Mouse (Mus musculus) stomach, embryonic 14.5 days (tissue): Measurements from ENCODE around the gene Ctdsp1. TPM values are rescaled to one million over a fixed set of nuclear protein-coding genes. Genes with fewer than 3 reads are reported as not detected.

Experiments
- ATAC-seq: fragments of 200-750 bp; cut with Nextera tagmentation; 2 replicates; pipeline ENCODE4 v1.8.0; 2017; ENCODE audit warnings: low read depth, moderate TSS enrichment; ENCODE audit not compliant: insufficient number of reproducible peaks, insufficient read depth, low FRiP score
- H3K27ac ChIP-seq: fragments of 300-500 bp; sonication (generic); 2 replicates; pipeline ENCODE4 v1.5.1; 2014; ENCODE audit warnings: mild to moderate bottlenecking, low read length, moderate library complexity, mixed read lengths
- H3K27me3 ChIP-seq: fragments of 300-500 bp; sonication (generic); 2 replicates; pipeline ENCODE4 v1.6.1; 2014; ENCODE audit warnings: low read length, control low read depth, mixed read lengths; ENCODE audit not compliant: control insufficient read depth, insufficient read depth
- H3K36me3 ChIP-seq: fragments of 300-500 bp; sonication (generic); 2 replicates; pipeline ENCODE4 v1.6.1; 2014; ENCODE audit warnings: mild to moderate bottlenecking, control low read depth, low read length, moderate library complexity, mixed read lengths; ENCODE audit not compliant: control insufficient read depth, insufficient read depth
- H3K4me1 ChIP-seq: fragments of 300-500 bp; sonication (generic); 2 replicates; pipeline ENCODE4 v1.6.1; 2014; ENCODE audit warnings: low read length, control low read depth, mixed read lengths; ENCODE audit not compliant: control insufficient read depth, insufficient read depth
- H3K4me2 ChIP-seq: fragments of 300-500 bp; sonication (generic); replicated peaks from 2 replicates; pipeline ENCODE4 v1.6.1; 2014; ENCODE audit warnings: low read depth, low read length, control low read depth
- H3K4me3 ChIP-seq: fragments of 300-500 bp; sonication (generic); 2 replicates; pipeline ENCODE4 v1.5.1; 2014; ENCODE audit warnings: low read depth, low read length, control low read depth
- H3K9ac ChIP-seq: fragments of 300-500 bp; sonication (generic); replicated peaks from 2 replicates; pipeline ENCODE4 v1.6.1; 2014; ENCODE audit warnings: low read depth, mild to moderate bottlenecking, control low read depth, low read length, moderate library complexity, mixed read lengths
- H3K9me3 ChIP-seq: fragments of 300-500 bp; sonication (generic); 2 replicates; pipeline ENCODE4 v1.6.1; 2016; ENCODE audit warnings: low read depth, low read length, control low read depth; ENCODE audit not compliant: control insufficient read depth
- WGBS: fragments of 180-500 bp; shearing (Covaris S2); extraction: QIAGEN DNeasy Blood & Tissue Kit; methylation state at CpG from one replicate; pipeline ENCODE4 v1.1.7; 2014; 5-methylcytosine and 5-hydroxymethylcytosine counted together
- polyA plus RNA-seq: library from polyadenylated mRNA; unstranded; fragments of >200 nt; fragmentation: Nextera tagmentation; extraction: Ambion mirVana; gene quantifications from 2 replicates; pipeline ENCODE4 v1.2.1, GENCODE M21; 2014

Gene Ctdsp1
- polyA plus RNA-seq, 1 experiment from 2014 or later, result 88.0 TPM

DNA sequence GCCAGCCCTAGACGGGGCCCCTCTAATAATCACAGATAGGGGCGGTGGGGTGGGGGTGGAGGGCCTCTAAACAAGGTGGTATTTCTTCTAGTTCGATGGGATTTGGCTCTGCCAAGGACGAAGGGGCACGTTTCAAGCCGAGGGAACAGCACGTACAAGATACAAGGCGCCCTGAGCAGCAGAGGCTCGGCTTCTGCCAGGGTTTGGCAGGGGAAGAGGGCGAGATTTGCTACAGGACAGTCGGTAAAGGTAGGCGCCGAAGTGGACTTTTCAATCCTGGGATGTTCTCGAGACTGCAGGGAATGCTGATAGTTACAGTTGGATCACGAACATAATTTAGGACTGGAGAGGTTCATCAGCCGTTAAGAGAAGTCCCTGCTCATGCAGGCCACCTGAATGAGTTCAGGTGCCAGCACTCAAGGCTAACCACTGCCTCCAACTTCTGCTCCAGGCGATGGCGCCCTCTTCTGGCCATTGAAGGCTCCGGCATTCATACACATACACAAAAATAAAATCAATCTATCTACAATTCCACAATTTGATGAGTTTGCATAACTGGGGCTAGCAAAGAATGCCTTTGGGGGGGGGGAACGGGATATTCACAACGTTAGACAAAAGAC lies 912 bp upstream of the Ctdsp1 start:
- H3K4me3 ChIP-seq, result peak overlapping the region; percentile 95
- 9% methylated on average over 21 of the region's 21 CpGs for WGBS
- peak overlapping the region; percentile 99 for H3K27ac ChIP-seq
- peak overlapping the region; percentile 42 for H3K4me2 ChIP-seq
- H3K9me3 ChIP-seq, result no peaks in the 10 kb centered on the region
- H3K4me1 ChIP-seq, result peaks cover 33% of the 10 kb centered on the region; the same call in 1 of the 2 replicates
- H3K27me3 ChIP-seq, result no peaks in the 10 kb centered on the region
- peak overlapping the region; percentile 26 for H3K9ac ChIP-seq
- ATAC-seq, result no peak
- H3K36me3 ChIP-seq, result peaks cover 20% of the 10 kb centered on the region

DNA sequence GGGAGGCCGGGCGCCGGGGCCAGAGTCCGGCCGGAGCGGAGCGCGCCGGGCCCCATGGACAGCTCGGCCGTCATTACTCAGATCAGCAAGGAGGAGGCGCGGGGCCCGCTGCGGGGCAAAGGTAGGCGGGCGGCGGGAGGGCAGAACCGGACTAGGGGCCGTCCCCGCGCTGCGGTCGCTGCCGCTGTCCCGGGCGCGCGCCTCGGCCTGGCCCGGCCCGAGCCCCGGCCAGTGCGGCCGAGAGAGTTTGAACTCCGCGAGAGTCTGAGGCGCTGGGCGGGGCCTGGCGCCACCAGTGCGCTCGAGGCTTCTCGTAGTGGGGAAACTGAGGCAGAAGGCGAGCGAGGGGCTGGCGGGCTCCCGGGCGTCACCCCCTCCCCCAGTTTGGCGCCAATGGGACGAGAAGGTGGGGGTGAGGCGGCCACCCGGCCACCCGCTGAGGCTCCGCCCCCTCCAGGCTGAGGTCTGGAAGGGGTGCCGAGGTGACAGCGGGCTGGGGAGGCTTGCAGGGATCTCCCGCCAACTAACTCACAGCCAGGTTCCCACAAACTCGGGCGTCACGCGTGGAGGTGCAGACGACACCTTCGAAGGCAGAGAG lies 634 bp downstream of the Ctdsp1 start:
- Histone ChIP-seq H3K4me3 (peak overlapping the region; percentile 95), H3K4me1 (peaks cover 33% of the 10 kb centered on the region; the same call in 1 of the 2 replicates), H3K9ac (peak overlapping the region; percentile 99), H3K36me3 (peaks cover 21% of the 10 kb centered on the region), H3K27ac (peak overlapping the region; percentile 99), H3K27me3 (no peaks in the 10 kb centered on the region), H3K9me3 (no peaks in the 10 kb centered on the region), H3K4me2 (peak overlapping the region; percentile 92)
- peak; percentile 19; the same call in 1 of the 2 replicates for ATAC-seq
- WGBS, result under 1% methylated on average over 53 of the region's 63 CpGs

GRCm38 (mm10) chr1:74392446-74392994 lies 1.2 kb downstream of the Ctdsp1 start:
- Histone ChIP-seq H3K27ac (peak overlapping the region; percentile 99), H3K4me2 (peak overlapping the region; percentile 92), H3K27me3 (no peaks in the 10 kb centered on the region), H3K4me1 (peaks cover 29% of the 10 kb centered on the region; the same call in 1 of the 2 replicates), H3K4me3 (peak overlapping the region; percentile 95), H3K9me3 (no peaks in the 10 kb centered on the region), H3K36me3 (peaks cover 21% of the 10 kb centered on the region), H3K9ac (peak overlapping the region; percentile 99)
- 2% methylated on average over 16 of the region's 16 CpGs for WGBS
- peak; percentile 2; the same call in 1 of the 2 replicates for ATAC-seq

DNA sequence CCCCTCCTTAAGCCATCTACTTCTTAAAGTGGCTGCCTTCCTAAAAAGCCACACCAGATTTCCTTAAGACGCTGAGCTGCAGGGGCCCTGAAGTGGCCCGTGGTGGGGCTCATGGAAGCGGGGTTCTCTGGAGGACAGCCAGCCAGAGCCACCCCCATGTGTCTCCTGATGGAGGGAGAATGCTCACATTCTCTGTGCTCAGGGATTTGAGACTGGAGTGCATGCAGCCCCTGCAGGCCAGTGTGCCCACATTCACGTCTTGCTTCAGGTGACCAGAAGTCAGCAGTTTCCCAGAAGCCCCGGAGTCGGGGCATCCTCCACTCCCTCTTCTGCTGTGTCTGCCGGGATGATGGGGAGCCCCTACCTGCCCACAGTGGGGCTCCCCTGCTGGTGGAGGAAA lies 1.7 kb downstream of the Ctdsp1 start:
- Histone ChIP-seq H3K4me2 (peak overlapping the region; percentile 92), H3K27me3 (no peaks in the 10 kb centered on the region), H3K4me1 (peaks cover 24% of the 10 kb centered on the region; the same call in 1 of the 2 replicates), H3K9ac (peak overlapping the region; percentile 99), H3K4me3 (peak overlapping the region; percentile 95), H3K27ac (peak overlapping the region; percentile 99; the same call in 1 of the 2 replicates), H3K36me3 (peaks cover 21% of the 10 kb centered on the region), H3K9me3 (no peaks in the 10 kb centered on the region)
- WGBS, result 38% methylated on average over 7 of the region's 7 CpGs
- ATAC-seq, result no peak

GRCm38 (mm10) chr1:74393697-74394096 lies 2.4 kb downstream of the Ctdsp1 start:
- 78% methylated on average over 9 of the region's 9 CpGs for WGBS
- Histone ChIP-seq H3K27me3 (no peaks in the 10 kb centered on the region), H3K9ac (no peak overlapping the region), H3K4me2 (no peak overlapping the region), H3K27ac (no peak overlapping the region), H3K4me3 (no peak overlapping the region), H3K36me3 (peaks cover 21% of the 10 kb centered on the region), H3K4me1 (peaks cover 23% of the 10 kb centered on the region; the same call in 1 of the 2 replicates), H3K9me3 (no peaks in the 10 kb centered on the region)
- ATAC-seq, result no peak

DNA sequence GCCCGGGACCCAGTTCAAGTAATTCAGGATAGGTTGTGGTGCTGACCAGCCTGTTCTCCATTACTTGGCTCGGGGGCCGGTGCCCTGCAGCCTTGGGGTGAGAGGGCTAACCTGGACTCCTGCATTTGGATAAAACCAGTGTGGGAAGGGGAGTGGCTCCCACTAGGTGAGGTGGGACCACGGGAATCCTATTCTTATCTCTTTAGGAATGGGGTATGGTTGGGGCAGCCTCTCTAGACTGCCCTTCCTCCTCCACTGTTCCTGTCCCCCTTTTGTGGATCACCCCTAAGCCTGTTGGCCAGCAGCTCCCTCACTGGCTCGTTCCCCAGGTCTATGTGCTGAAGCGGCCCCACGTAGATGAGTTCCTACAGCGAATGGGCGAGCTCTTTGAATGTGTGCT lies 3.0 kb downstream of the Ctdsp1 start:
- H3K4me3 ChIP-seq, result no peak overlapping the region
- H3K27ac ChIP-seq, result no peak overlapping the region
- H3K4me1 ChIP-seq, result peaks cover 23% of the 10 kb centered on the region; the same call in 1 of the 2 replicates
- no peak for ATAC-seq
- no peaks in the 10 kb centered on the region for H3K27me3 ChIP-seq
- WGBS, result 91% methylated on average over 9 of the region's 9 CpGs
- H3K9ac ChIP-seq, result no peak overlapping the region
- no peak overlapping the region for H3K4me2 ChIP-seq
- H3K36me3 ChIP-seq, result peaks cover 21% of the 10 kb centered on the region
- H3K9me3 ChIP-seq, result no peaks in the 10 kb centered on the region

DNA sequence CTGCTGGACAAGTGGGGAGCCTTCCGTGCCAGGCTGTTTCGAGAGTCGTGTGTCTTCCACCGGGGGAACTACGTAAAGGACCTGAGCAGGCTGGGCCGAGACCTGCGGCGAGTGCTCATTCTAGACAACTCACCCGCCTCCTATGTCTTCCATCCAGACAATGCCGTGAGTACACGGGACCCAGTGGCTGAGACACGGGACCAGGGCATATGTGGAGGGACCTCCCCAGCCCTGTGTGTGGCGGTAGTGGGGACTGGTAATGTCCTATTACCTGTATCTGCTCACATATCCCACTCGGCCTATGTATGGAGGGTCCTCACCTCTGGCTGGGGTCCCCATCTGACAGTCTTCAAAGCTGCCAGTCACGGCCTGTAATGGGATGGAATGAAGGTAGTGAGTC lies 3.5 kb downstream of the Ctdsp1 start:
- H3K4me1 ChIP-seq, result peaks cover 23% of the 10 kb centered on the region; the same call in 1 of the 2 replicates
- WGBS, result 90% methylated on average over 15 of the region's 15 CpGs

DNA sequence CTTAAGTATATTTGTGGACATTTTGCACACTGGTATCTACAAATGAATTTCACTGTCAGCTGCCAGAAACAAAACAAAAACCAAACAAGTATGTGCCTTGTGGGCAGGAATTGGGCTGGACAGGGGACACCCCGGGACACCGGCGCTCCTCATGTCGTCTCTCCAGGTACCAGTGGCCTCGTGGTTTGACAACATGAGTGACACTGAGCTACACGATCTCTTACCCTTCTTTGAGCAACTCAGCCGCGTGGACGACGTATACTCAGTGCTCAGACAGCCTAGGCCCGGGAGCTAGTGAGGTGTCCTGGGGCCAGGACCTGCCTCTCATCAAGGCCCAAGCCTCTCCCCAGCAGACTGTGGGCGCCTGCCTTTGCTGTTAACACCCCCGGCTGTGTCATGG lies 4.0 kb downstream of the Ctdsp1 start:
- Histone ChIP-seq H3K27me3 (no peaks in the 10 kb centered on the region), H3K4me3 (no peak overlapping the region), H3K4me1 (peaks cover 20% of the 10 kb centered on the region; the same call in 1 of the 2 replicates), H3K36me3 (peaks cover 21% of the 10 kb centered on the region), H3K4me2 (no peak overlapping the region), H3K27ac (no peak overlapping the region), H3K9me3 (no peaks in the 10 kb centered on the region), H3K9ac (no peak overlapping the region)
- no peak for ATAC-seq
- 85% methylated on average over 13 of the region's 13 CpGs for WGBS

More for the DNA sequence above, 3.5 kb downstream of the Ctdsp1 start:
- H3K9ac ChIP-seq, result no peak overlapping the region
- H3K4me2 ChIP-seq, result no peak overlapping the region
- ATAC-seq, result no peak
- peaks cover 21% of the 10 kb centered on the region for H3K36me3 ChIP-seq
- no peak overlapping the region for H3K4me3 ChIP-seq
- H3K9me3 ChIP-seq, result no peaks in the 10 kb centered on the region
- no peaks in the 10 kb centered on the region for H3K27me3 ChIP-seq
- H3K27ac ChIP-seq, result no peak overlapping the region
